Mouse (Mus musculus) C2C12 (cell line): ENCODE data around the gene Spert.

Experiments used
- CTCF ChIP-seq: IDR thresholded peaks from one replicate; pipeline ENCODE4 v1.5.1; 2011; ENCODE audit not compliant: control insufficient read depth, insufficient read depth, insufficient read length
- USF1 ChIP-seq: IDR thresholded peaks from one replicate; pipeline ENCODE4 v1.6.1; 2011; ENCODE audit warnings: low read depth, mild to moderate bottlenecking, control low read depth, moderate library complexity

- TF ChIP-seq CTCF: no peak
- no peak for TF ChIP-seq USF1
Measured at GRCm38 (mm10) chr14:75579010-75579409, 13.9 kb downstream of the Spert start.
